Mouse (Mus musculus): ENCODE measurements around the gene 6330403K07Rik. TPM values are rescaled to one million over a fixed set of nuclear protein-coding genes. Genes with fewer than 3 reads are reported as not detected.

Gene 6330403K07Rik
- 0.26 and 0.40 TPM in 2 replicates for polyA plus RNA-seq (2012; rRNA removed)

DNA sequence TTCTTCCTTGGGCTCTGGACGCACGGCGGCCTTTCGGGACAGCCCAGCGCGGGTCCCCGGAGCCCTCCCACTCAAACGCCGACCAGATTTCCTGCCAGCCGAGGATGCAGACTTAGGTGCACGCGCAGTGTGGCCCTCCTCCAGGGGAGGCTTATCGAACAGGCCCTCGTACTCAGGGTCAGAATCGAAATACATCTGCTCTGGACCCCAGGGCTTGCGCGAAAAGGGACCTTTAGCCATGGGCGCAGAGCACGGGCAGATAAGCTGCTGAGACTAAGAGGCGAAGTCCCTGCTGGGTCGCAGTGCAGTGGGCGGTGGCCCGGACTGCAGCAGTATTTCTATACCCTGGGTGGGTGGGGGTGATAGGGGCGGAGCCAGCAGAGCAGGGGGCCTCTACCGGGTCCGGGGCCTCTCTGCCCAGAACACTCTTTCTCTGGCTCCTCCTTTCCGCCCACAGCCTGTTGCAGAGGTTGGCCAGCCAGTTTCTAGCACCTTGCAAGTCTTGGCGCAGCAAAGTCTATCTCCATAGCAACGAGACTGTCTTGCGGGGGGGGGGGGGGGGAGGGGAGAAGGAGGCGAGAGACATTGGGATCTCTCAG, at the start of gene 6330403K07Rik:
Gene 6330403K07Rik (minus strand): TSS at position 351 of the 599 bp plus-strand sequence.
- Histone ChIP-seq H3K27ac (ENCODE audit: insufficient read depth, low read length) (no peak within 1 kb of the TSS), H3K4me3 (ENCODE audit: extremely low read depth, insufficient read depth, insufficient read length) (no peak within 1 kb of the TSS), H3K36me3 (ENCODE audit: control insufficient read depth, insufficient read depth, low read length) (no peaks in the 10 kb centered on the region), H3K4me1 (ENCODE audit: control insufficient read depth, insufficient read depth, insufficient read length) (no peaks in the 10 kb centered on the region), H3K27me3 (ENCODE audit: control insufficient read depth, insufficient read depth, low read length) (0 out of 2 replicates have a peak, but pooled peaks cover 2% of the 10 kb centered on the region)
- DNase-seq (ENCODE audit: low read depth in 1 of 2, low spot score in 2 of 2), result no peak
- WGBS, result 3% methylated on average over 31 of the region's 31 CpGs
- no peak for TF ChIP-seq POLR2A (IDR thresholded peaks at IDR 0.05; ENCODE audit: low read depth, low read length)
- no peak for TF ChIP-seq CTCF (IDR thresholded peaks at IDR 0.05; ENCODE audit: extremely low read depth, insufficient read depth, insufficient read length, insufficient replicate concordance)

DNA sequence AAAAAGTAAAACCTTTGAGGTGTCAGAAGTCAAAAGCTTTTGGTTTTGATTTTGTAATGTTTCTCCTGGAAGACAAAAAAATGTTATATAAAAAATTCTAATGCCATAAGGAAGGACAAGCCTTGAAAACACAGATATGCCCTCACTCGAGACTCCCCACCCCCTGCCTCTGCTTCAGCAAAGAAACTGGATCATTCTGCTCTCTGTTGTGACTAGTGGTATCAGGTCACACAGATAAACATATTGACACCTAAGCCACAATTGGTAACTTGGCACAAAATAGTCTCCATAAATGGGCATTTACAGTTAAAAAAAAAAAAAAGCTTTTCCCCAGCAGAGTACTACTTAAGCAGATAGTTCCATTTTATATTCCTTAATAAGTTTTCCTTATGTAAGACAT, 43.0 kb upstream of the 6330403K07Rik start:
- H3K4me1 ChIP-seq (ENCODE audit: control insufficient read depth, insufficient read depth, insufficient read length), result no peaks in the 10 kb centered on the region
- TF ChIP-seq POLR2A (IDR thresholded peaks at IDR 0.05; ENCODE audit: low read depth, low read length) (no peak), CTCF (IDR thresholded peaks at IDR 0.05; ENCODE audit: extremely low read depth, insufficient read depth, insufficient read length, insufficient replicate concordance) (no peak)
- H3K27me3 ChIP-seq (ENCODE audit: control insufficient read depth, insufficient read depth, low read length), result no peaks in the 10 kb centered on the region
- 58% methylated on average over 1 of the region's 1 CpGs for WGBS
- no peak for DNase-seq (ENCODE audit: low read depth in 1 of 2, low spot score in 2 of 2)
- H3K4me3 ChIP-seq (ENCODE audit: extremely low read depth, insufficient read depth, insufficient read length), result no peak overlapping the region
- H3K27ac ChIP-seq (ENCODE audit: insufficient read depth, low read length), result no peak overlapping the region
- H3K36me3 ChIP-seq (ENCODE audit: control insufficient read depth, insufficient read depth, low read length), result no peaks in the 10 kb centered on the region

DNA sequence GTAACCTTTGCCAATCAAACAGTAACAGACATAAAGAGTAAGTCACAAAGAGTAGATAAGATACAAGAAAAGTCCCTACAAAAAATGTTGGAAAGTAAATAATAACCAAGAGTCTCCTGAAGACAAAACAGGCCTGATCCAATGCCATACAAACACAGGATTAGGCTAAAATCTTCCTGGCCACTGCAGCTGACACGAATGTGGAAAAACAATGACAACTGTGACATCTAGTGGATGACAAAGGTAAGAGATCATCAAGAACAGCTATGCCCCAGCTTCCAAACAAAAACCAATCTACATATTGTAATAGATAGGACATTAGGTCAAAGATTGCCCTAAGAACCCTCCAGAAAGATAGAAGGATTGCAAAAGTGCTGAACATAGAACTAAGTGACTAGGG, 19.2 kb upstream of the 6330403K07Rik start:
- H3K4me1 ChIP-seq (ENCODE audit: control insufficient read depth, insufficient read depth, insufficient read length), result no peaks in the 10 kb centered on the region
- WGBS, result 11% methylated on average over 1 of the region's 1 CpGs
- no peak for DNase-seq (ENCODE audit: low read depth in 1 of 2, low spot score in 2 of 2)
- no peak overlapping the region for H3K27ac ChIP-seq (ENCODE audit: insufficient read depth, low read length)
- H3K4me3 ChIP-seq (ENCODE audit: extremely low read depth, insufficient read depth, insufficient read length), result no peak overlapping the region
- H3K27me3 ChIP-seq (ENCODE audit: control insufficient read depth, insufficient read depth, low read length), result no peaks in the 10 kb centered on the region
- H3K36me3 ChIP-seq (ENCODE audit: control insufficient read depth, insufficient read depth, low read length), result no peaks in the 10 kb centered on the region
- no peak for TF ChIP-seq POLR2A (IDR thresholded peaks at IDR 0.05; ENCODE audit: low read depth, low read length)

DNA sequence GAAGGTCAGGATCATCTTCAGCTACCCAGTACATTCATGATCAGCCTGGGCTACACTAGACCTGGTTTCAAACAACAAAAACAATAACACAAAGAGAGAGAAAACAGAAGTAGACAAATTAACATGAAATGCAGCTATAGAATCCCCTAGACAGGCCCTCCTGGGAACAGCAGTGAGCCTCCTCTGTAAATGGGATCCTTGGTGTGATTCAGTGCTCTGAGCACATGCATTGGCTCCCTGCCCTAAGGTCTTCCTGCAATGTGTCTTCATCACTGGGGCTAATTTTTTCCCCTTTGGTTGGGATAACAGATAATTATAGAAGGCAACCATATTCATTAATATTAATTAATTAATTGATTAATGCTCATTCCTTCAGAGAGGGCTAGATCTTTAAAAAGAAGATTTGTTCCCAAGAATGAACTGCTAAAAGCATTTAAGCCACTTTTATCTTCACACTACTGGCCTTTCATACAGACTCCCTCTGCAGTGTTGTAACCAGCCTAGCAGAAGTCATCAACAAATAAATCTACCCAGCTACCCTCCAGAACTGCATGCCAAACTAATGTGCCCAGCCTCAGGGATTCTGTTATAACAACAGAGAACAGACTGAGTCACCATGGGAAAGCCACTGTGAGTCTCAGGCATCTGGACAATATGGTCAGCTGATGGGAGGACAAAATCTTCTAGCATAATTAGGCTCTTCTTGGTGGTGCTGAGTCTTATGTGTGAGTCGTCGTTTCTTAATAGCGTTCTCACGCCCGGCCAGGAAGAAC, 6.4 kb upstream of the 6330403K07Rik start:
- WGBS, result 97% methylated on average over 5 of the region's 5 CpGs
- DNase-seq (ENCODE audit: low read depth in 1 of 2, low spot score in 2 of 2), result no peak
- H3K4me3 ChIP-seq (ENCODE audit: extremely low read depth, insufficient read depth, insufficient read length), result no peak overlapping the region

DNA sequence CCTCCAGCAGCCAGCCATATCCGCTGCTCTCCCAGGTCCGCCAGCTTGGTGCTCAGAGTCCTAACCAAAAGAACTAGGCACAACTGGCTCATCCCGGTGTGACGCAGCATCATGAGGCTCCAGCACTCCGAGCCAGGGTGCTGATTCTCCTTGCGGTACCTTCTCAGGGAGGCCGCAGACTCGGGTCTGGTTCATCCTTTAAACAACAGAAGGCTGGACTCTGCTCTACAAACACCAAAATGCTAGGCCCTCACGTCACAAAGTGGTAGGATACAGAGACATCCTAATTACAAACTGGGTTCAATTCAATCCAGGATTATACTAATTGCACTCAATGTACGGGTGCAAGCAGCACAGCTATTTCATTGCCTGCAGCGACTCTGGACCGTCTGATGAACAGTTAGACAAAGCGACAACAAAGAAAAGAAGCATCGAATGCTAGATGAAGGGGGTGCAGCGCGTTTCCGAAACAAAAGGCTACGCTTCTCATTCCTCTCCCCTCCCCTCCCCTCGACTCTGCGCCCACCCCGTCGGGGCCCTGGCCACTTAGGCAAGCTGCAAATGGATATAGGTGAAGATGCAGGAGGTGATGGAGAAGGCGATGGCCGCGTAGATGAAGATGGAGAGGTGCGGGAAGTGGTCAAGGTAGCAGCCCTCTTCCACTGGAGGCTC, 686 bp downstream of the 6330403K07Rik start:
- WGBS, result 40% methylated on average over 26 of the region's 26 CpGs
- no peaks in the 10 kb centered on the region for H3K36me3 ChIP-seq (ENCODE audit: control insufficient read depth, insufficient read depth, low read length)
- H3K27ac ChIP-seq (ENCODE audit: insufficient read depth, low read length), result no peak overlapping the region
- DNase-seq (ENCODE audit: low read depth in 1 of 2, low spot score in 2 of 2), result no peak
- TF ChIP-seq CTCF (IDR thresholded peaks at IDR 0.05; ENCODE audit: extremely low read depth, insufficient read depth, insufficient read length, insufficient replicate concordance) (no peak), POLR2A (IDR thresholded peaks at IDR 0.05; ENCODE audit: low read depth, low read length) (no peak)
- H3K4me1 ChIP-seq (ENCODE audit: control insufficient read depth, insufficient read depth, insufficient read length), result no peaks in the 10 kb centered on the region
- H3K4me3 ChIP-seq (ENCODE audit: extremely low read depth, insufficient read depth, insufficient read length), result no peak overlapping the region
- H3K27me3 ChIP-seq (ENCODE audit: control insufficient read depth, insufficient read depth, low read length), result 0 out of 2 replicates have a peak, but pooled peaks cover 2% of the 10 kb centered on the region

More for the DNA sequence above, 6.4 kb upstream of the 6330403K07Rik start:
- no peak for TF ChIP-seq POLR2A (IDR thresholded peaks at IDR 0.05; ENCODE audit: low read depth, low read length)
- TF ChIP-seq CTCF (IDR thresholded peaks at IDR 0.05; ENCODE audit: extremely low read depth, insufficient read depth, insufficient read length, insufficient replicate concordance), result no peak
- Histone ChIP-seq H3K4me1 (ENCODE audit: control insufficient read depth, insufficient read depth, insufficient read length) (no peaks in the 10 kb centered on the region), H3K36me3 (ENCODE audit: control insufficient read depth, insufficient read depth, low read length) (no peaks in the 10 kb centered on the region), H3K27me3 (ENCODE audit: control insufficient read depth, insufficient read depth, low read length) (no peaks in the 10 kb centered on the region), H3K27ac (ENCODE audit: insufficient read depth, low read length) (no peak overlapping the region)

DNA sequence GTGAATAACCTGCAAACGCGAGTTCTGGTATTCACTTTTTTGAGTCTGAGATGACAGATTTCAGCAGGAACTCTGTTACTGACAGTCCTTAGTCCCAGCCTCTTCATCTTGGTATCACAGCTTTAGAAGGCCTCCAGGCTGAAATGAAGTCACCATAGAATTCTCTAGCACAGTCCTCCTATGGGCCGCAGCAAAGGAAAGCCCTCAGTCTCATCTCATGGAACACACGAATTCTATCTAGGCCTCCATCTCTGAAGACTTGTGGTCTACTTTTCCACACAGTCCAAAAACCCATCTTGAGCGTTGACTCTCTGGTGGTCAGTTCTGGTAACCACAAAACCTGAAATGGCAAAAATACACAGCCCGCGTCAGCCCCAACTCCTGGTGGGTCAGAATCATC, 1.2 kb downstream of the 6330403K07Rik start:
- no peak for DNase-seq (ENCODE audit: low read depth in 1 of 2, low spot score in 2 of 2)
- Histone ChIP-seq H3K4me3 (ENCODE audit: extremely low read depth, insufficient read depth, insufficient read length) (no peak overlapping the region), H3K36me3 (ENCODE audit: control insufficient read depth, insufficient read depth, low read length) (0 out of 2 replicates have a peak, but pooled peaks cover 2% of the 10 kb centered on the region), H3K4me1 (ENCODE audit: control insufficient read depth, insufficient read depth, insufficient read length) (no peaks in the 10 kb centered on the region), H3K27me3 (ENCODE audit: control insufficient read depth, insufficient read depth, low read length) (0 out of 2 replicates have a peak, but pooled peaks cover 2% of the 10 kb centered on the region), H3K27ac (ENCODE audit: insufficient read depth, low read length) (no peak overlapping the region)
- 84% methylated on average over 7 of the region's 7 CpGs for WGBS
- TF ChIP-seq POLR2A (IDR thresholded peaks at IDR 0.05; ENCODE audit: low read depth, low read length) (no peak), CTCF (IDR thresholded peaks at IDR 0.05; ENCODE audit: extremely low read depth, insufficient read depth, insufficient read length, insufficient replicate concordance) (no peak)

All from spleen, adult 2 months (tissue).